Mouse (Mus musculus) heart, postnatal 0 days (tissue): ENCODE results near the gene Phospho1.

Experiments used
- CTCF ChIP-seq: IDR thresholded peaks from 2 replicates; pipeline ENCODE4 v1.5.1; 2016; ENCODE audit warnings: antibody characterized with exemption, control low read depth, low read depth
- EP300 ChIP-seq: IDR thresholded peaks from 2 replicates; pipeline ENCODE4 v1.6.1; 2016; ENCODE audit warnings: antibody characterized with exemption, low read depth

DNA sequence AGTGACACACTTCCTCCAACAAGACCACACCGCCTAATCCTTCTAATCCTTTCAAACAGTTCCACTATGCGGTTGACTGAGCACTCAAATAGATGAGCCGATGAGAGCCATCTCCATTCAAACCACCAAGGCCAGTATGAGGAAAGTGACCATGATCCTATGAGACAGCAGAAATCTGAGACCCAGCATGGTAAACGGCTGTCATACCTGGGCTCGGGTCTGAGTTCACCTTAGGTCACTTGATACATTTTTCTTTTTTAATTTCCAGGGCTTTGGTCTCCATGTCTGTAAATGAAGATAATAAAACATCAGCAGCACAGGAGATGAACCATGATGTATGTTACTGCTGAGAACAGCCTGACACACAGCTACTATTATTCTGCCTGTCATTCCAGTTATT lies 16.4 kb upstream of the Phospho1 start:
- TF ChIP-seq EP300, result no peak
- TF ChIP-seq CTCF, result no peak
